Mouse (Mus musculus) macrophage (primary cell): ENCODE measurements at regions not wholly inside any gene's neighbourhood (a gene's known extent, or its start where the extent isn't known, plus 50 kb on each side); places are given as distances from the start of the nearest gene placed in this dataset.

ENCODE experiments used
- H3K27ac ChIP-seq: fragments of 350-480 bp; formaldehyde crosslinking; 2 replicates; pipeline ENCODE4 v1.9.0; 2021
- H3K36me3 ChIP-seq: fragments of 350-480 bp; formaldehyde crosslinking; 2 replicates; pipeline ENCODE4 v1.9.0; 2021; ENCODE audit errors: inconsistent target
- H3K4me3 ChIP-seq: fragments of 350-480 bp; formaldehyde crosslinking; 2 replicates; pipeline ENCODE4 v1.9.0; 2021; ENCODE audit errors: inconsistent target
- H3K79me2 ChIP-seq: fragments of 350-480 bp; formaldehyde crosslinking; 2 replicates; pipeline ENCODE4 v1.9.0; 2021; ENCODE audit errors: inconsistent target
- WGBS: methylation state at CpG from one replicate; pipeline ENCODE4 v1.1.7; 2026; ENCODE audit warnings: inconsistent platforms; ENCODE audit not compliant: missing documents; 5-methylcytosine and 5-hydroxymethylcytosine counted together

GRCm38 (mm10) chr5:29950456-29951170, 62.3 kb upstream of the Il6 start:
- no peaks in the 10 kb centered on the region for H3K36me3 ChIP-seq
- WGBS, result 31% methylated on average over 5 of the region's 5 CpGs
- no peak overlapping the region for H3K4me3 ChIP-seq
- H3K27ac ChIP-seq, result no peak overlapping the region
- H3K79me2 ChIP-seq, result no peaks in the 10 kb centered on the region

GRCm38 (mm10) chr5:29951381-29952350, 61.2 kb upstream of the Il6 start:
- no peak overlapping the region for H3K4me3 ChIP-seq
- no peaks in the 10 kb centered on the region for H3K79me2 ChIP-seq
- WGBS, result 84% methylated on average over 7 of the region's 7 CpGs
- H3K36me3 ChIP-seq, result no peaks in the 10 kb centered on the region
- no peak overlapping the region for H3K27ac ChIP-seq
